Mouse (Mus musculus) ovary, postnatal 36 days (tissue): ENCODE results near the gene Tmem131l.

Experiments used
- DNase-seq: peaks from one replicate; pipeline ENCODE4 v3.0.0; 2022; ENCODE audit warnings: low spot score, mixed read lengths

Tmem131l gene

DNA sequence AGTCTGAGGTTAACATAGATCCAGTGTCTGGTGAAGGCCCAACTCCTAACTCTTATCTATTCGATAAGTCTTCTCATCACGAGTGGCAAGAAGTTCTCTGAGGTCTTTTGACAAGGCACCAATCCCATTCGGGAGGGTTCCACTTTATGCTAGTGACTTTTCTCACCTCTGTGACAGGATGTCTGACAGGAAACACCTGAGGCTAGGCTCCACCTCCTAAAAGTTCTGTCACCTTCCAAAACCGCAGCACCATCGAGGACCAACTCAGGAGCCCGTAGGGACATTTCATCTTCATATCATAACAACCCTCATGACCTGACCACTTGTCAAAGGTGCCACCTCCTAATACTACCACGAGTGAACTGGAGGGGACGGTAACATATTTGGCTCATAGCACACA is 6.2 kb upstream of the Tmem131l start:
- no peak for DNase-seq

- DNase-seq: no peak
These were observed 1.8 kb upstream of the Tmem131l start for GRCm38 (mm10) chr3:84041739-84042138.

DNA sequence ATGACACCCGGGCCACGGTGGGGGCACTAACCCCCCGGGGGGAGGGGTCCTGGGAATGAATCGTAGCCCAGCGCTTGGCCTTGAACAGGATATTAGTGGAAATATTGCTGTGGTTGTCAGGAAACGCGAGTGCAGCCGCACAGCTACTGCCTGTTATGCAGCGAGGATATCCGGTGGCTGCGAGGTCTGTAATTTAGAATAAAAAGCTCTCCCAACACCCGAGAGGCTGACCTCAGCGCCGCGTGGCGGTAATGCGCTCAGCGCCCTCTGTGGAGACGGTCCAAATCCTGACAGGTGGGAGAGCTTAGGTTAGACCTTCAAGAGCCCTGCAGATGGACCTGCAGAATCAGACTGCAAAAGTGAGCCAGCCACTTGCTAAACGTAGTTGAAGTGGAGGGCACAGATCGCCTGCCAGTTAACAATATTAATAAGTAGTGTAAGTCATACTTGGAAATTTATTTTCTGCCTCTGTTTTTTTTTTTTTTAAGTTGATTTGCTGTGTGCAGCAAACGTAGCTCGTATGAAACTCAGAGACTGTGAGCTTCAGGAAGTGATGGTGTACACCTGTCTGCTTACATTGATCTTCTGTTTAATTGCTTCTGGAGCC is 604 bp upstream of the Tmem131l start:
- peak; percentile 58 for DNase-seq

DNA sequence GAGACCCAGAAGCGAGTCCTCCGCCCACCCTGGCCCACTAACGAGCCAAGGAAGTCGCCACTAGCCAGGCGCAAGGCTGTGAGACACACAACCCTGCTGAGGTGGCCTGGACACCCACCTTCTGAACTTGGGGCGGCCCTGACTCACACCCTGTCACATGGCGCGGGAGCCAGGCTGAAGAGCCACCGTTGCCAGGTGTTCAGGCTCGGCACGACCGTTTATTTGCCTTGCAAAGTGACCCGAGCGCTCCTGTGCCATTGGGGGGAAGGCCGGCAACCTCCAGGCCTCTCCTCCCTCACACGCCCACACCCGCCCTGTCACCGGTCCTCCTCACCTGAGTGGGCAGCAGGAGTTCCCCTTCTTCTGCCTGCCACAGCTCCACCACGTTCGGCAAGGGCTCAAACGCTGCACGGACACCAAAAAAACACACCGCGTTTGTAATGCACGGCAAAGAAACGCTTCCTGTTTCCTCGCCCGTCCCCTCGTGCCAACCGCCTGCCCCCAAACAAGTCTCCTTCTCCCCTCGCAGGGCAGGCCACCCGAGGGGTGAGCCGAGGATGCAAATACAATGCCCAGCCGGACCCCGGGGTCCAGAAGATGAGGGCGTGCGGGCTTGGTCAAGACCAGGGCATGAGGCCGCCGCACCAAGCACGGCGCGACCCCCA is 862 bp downstream of the Tmem131l start:
- no peak for DNase-seq

DNA sequence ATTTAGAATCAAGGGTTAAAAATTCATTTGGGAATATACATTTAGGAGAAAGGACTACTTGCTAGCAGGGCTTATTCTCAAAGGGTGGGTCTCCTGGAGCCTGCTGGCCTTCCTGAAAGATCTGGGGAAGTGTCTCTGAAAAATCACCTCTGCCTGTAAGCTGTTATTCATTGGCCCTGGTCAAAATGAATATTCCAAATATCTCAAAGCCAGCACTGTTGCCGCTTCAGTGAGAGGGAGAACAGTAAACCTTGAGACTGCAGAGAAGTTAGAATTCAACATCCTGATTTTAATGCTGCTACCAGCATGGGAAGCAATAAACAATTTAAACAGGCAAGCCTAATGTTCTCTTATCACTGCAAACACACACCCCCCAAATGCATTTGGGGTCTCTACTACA is 1.8 kb downstream of the Tmem131l start:
- no peak for DNase-seq

GRCm38 (mm10) chr3:84037536-84037935 is 2.4 kb downstream of the Tmem131l start:
- no peak for DNase-seq

DNA sequence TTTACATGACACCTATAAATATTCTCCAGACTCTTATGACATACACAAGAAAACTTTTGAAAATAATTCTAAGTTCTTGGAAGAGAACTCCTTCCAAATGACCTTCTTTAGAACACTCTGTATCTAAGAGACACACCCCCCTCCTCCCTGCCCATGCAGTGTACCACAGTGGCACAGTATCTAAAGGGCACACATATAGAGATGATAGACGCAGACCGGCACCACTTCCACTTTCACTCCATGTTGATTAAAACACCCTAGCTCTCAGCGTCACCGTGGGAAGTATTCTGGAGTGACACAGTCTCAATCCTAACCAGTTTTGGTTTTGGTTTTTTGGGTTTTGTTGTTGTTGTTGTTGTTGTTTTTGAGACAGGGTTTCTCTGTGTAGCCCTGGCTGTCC is 3.1 kb downstream of the Tmem131l start:
- DNase-seq: no peak

GRCm38 (mm10) chr3:84035728-84036364 is 4.1 kb downstream of the Tmem131l start:
- no peak for DNase-seq

GRCm38 (mm10) chr3:84034115-84034780 is 5.7 kb downstream of the Tmem131l start:
- no peak for DNase-seq

DNA sequence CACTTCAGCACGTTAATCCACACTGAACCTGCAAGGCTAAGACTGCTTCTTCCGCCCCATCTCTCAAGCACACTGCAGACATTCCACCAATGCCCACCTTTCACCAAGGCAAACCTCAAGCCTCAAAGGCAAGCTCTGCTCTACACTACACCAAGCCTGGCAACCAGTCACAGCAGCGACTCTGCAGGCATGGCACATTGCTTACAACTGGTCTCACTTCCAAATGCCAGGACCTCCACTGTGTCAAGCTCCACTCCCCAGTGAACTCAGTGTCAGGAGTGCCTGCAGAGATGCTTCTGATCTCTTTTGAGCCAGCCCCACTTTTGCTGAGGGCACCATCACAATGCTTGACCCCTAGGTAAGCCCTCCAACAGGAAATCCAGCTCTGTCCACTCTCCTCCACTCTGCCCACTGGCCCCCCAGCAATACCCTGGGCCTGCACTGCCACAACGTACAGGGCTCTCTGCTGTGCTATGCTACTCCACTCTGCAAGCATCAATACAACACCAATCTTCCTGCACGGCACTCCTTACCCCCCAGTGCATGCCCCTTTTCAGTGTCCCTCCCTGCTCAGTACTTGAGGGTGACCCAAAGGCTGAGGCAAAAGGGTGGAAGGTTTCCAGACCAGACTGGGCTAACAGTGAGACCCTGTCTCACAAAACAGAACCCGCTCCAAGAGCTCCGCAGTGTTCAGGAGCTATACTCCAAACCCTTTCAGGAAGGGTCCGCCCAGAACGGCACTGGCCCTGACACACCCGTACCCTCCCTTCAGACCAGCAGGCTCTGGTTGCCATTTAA is 6.8 kb downstream of the Tmem131l start:
- DNase-seq: no peak

- DNase-seq: no peak
These were observed 7.6 kb downstream of the Tmem131l start for GRCm38 (mm10) chr3:84032419-84032818.

DNA sequence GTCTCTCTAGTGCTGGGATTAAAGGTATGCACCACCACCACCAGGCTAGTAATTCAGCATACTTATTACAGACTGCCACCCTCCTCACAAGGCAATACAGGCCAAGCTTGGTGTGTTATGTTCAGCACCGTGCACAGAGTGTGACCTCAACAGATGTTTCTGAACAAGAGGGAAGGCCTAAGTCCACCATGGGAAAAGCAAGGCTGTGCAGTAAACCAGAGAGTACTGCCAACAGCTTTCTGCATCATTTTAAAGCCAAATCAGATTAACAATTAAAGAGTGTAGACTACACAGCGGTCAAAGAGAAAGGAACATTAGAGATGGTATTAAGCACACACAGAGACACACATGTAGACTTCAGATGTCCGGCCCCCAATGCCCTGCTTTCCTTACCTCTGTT is 8.8 kb downstream of the Tmem131l start:
- DNase-seq: no peak

DNA sequence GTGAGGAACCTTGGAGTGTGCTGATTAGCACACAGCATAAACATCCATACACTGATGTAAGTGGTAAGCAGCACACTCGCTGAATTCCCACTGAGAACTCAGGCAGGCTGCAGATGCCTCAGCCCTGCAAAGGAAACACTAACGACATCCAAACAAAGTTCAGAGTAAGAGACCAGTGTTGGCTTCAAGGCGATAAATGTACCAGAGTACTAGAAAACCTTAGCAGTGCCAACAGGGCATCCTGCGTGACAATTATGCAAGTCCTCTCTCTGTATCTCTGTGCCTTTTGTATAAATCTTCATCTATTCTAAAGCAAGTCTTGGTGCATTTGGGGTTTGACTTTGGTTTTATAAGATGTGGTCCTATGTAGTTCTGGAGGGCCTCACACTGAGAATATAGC is 11.0 kb downstream of the Tmem131l start:
- no peak for DNase-seq

- DNase-seq: no peak
These were observed 12.2 kb downstream of the Tmem131l start for GRCm38 (mm10) chr3:84027691-84028159.

- no peak for DNase-seq
These were observed 15.4 kb downstream of the Tmem131l start for GRCm38 (mm10) chr3:84024512-84025072.

GRCm38 (mm10) chr3:84022723-84023122 is 17.3 kb downstream of the Tmem131l start:
- DNase-seq: no peak

GRCm38 (mm10) chr3:84022201-84022584 is 17.8 kb downstream of the Tmem131l start:
- DNase-seq: no peak

GRCm38 (mm10) chr3:84021217-84022200 is 18.5 kb downstream of the Tmem131l start:
- DNase-seq: no peak

DNA sequence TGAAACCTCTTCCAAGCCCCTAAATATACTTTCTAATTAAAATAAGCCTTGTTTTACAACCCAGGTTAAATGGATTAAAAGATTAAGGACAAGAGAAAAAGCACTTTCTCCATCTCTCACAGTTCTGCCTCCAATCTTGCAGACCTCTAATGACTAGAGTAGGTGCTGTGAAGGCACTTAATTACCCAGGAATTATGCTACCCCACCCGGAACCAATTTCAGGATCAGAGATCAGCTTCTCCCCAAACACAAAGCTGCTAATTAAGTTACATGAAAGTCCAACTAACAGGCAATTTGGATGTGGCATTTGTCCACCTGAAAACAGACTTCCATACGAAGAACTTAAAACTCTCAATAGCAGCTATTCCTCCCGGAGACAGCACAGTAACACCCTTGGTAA is 19.4 kb downstream of the Tmem131l start:
- DNase-seq: no peak

GRCm38 (mm10) chr3:84015484-84016016 is 24.4 kb downstream of the Tmem131l start:
- no peak for DNase-seq
